Mouse (Mus musculus): ENCODE data around the gene 2900026A02Rik. TPM values are rescaled to one million over a fixed set of nuclear protein-coding genes. Genes with fewer than 3 reads are reported as not detected.

The 2900026A02Rik gene
- polyA plus RNA-seq, 2 experiments, result 7.1 to 13.6 TPM

- Histone ChIP-seq H3K4me2 (replicated peaks; ENCODE audit: low read depth, low read length, severe bottlenecking) (no peak overlapping the region), H3K9me3 (ENCODE audit: control insufficient read depth, low read length) (no peaks in the 10 kb centered on the region), H3K27me3 (ENCODE audit: control insufficient read depth, insufficient read depth, low read length) (no peaks in the 10 kb centered on the region), H3K4me1 (ENCODE audit: control insufficient read depth, insufficient read depth, low read length) (peaks cover 12% of the 10 kb centered on the region), H3K9ac (ENCODE audit: low read depth, low read length, severe bottlenecking) (no peak overlapping the region), H3K27ac (replicated peaks; ENCODE audit: low read depth, low read length) (no peak overlapping the region), H3K36me3 (ENCODE audit: control insufficient read depth, insufficient read depth, low read length) (no peaks in the 10 kb centered on the region), H3K4me3 (replicated peaks; ENCODE audit: low read length) (no peak overlapping the region)
- no peak for ATAC-seq (ENCODE audit: low FRiP score, low read depth)
- TF ChIP-seq POLR2A (IDR thresholded peaks at IDR 0.05; ENCODE audit: borderline replicate concordance, extremely low read depth, insufficient read depth, insufficient read length), result no peak
- 70% methylated on average over 5 of the region's 5 CpGs for WGBS
- no peak for DNase-seq (ENCODE audit: low spot score)
Measured at GRCm38 (mm10) chr5:113157006-113157405, 64.0 kb downstream of the 2900026A02Rik start.

- Histone ChIP-seq H3K4me2 (replicated peaks; ENCODE audit: low read depth, low read length, severe bottlenecking) (no peak overlapping the region), H3K4me1 (ENCODE audit: control insufficient read depth, insufficient read depth, low read length) (peaks cover 23% of the 10 kb centered on the region), H3K4me3 (replicated peaks; ENCODE audit: low read length) (no peak overlapping the region), H3K9me3 (ENCODE audit: control insufficient read depth, low read length) (no peaks in the 10 kb centered on the region), H3K27me3 (ENCODE audit: control insufficient read depth, insufficient read depth, low read length) (no peaks in the 10 kb centered on the region), H3K9ac (ENCODE audit: low read depth, low read length, severe bottlenecking) (no peak overlapping the region), H3K27ac (replicated peaks; ENCODE audit: low read depth, low read length) (no peak overlapping the region), H3K36me3 (ENCODE audit: control insufficient read depth, insufficient read depth, low read length) (no peaks in the 10 kb centered on the region)
- TF ChIP-seq POLR2A (IDR thresholded peaks at IDR 0.05; ENCODE audit: borderline replicate concordance, extremely low read depth, insufficient read depth, insufficient read length), result no peak
- ATAC-seq (ENCODE audit: low FRiP score, low read depth) (no peak; the same call in 1 of the 2 replicates), DNase-seq (ENCODE audit: low spot score) (peak; percentile 77)
- WGBS, result 4% methylated on average over 8 of the region's 8 CpGs
Measured at GRCm38 (mm10) chr5:113155133-113155532, 65.9 kb downstream of the 2900026A02Rik start.

GRCm38 (mm10) chr5:113154441-113154840 is 66.6 kb downstream of the 2900026A02Rik start:
- Histone ChIP-seq H3K4me1 (ENCODE audit: control insufficient read depth, insufficient read depth, low read length) (peaks cover 23% of the 10 kb centered on the region), H3K9ac (ENCODE audit: low read depth, low read length, severe bottlenecking) (no peak overlapping the region), H3K27me3 (ENCODE audit: control insufficient read depth, insufficient read depth, low read length) (no peaks in the 10 kb centered on the region), H3K9me3 (ENCODE audit: control insufficient read depth, low read length) (no peaks in the 10 kb centered on the region), H3K36me3 (ENCODE audit: control insufficient read depth, insufficient read depth, low read length) (no peaks in the 10 kb centered on the region), H3K4me2 (replicated peaks; ENCODE audit: low read depth, low read length, severe bottlenecking) (no peak overlapping the region), H3K4me3 (replicated peaks; ENCODE audit: low read length) (no peak overlapping the region), H3K27ac (replicated peaks; ENCODE audit: low read depth, low read length) (no peak overlapping the region)
- DNase-seq (ENCODE audit: low spot score), result no peak
- TF ChIP-seq POLR2A (IDR thresholded peaks at IDR 0.05; ENCODE audit: borderline replicate concordance, extremely low read depth, insufficient read depth, insufficient read length), result no peak
- 74% methylated on average over 5 of the region's 5 CpGs for WGBS
- ATAC-seq (ENCODE audit: low FRiP score, low read depth), result no peak

GRCm38 (mm10) chr5:113153508-113153830 is 67.6 kb downstream of the 2900026A02Rik start:
- Histone ChIP-seq H3K9ac (ENCODE audit: low read depth, low read length, severe bottlenecking) (no peak overlapping the region), H3K36me3 (ENCODE audit: control insufficient read depth, insufficient read depth, low read length) (no peaks in the 10 kb centered on the region), H3K4me3 (replicated peaks; ENCODE audit: low read length) (no peak overlapping the region), H3K27me3 (ENCODE audit: control insufficient read depth, insufficient read depth, low read length) (no peaks in the 10 kb centered on the region), H3K9me3 (ENCODE audit: control insufficient read depth, low read length) (no peaks in the 10 kb centered on the region), H3K4me2 (replicated peaks; ENCODE audit: low read depth, low read length, severe bottlenecking) (no peak overlapping the region), H3K4me1 (ENCODE audit: control insufficient read depth, insufficient read depth, low read length) (peaks cover 26% of the 10 kb centered on the region), H3K27ac (replicated peaks; ENCODE audit: low read depth, low read length) (no peak overlapping the region; the same call in 1 of the 2 replicates)
- DNase-seq (ENCODE audit: low spot score) (no peak), ATAC-seq (ENCODE audit: low FRiP score, low read depth) (no peak)
- no peak for TF ChIP-seq POLR2A (IDR thresholded peaks at IDR 0.05; ENCODE audit: borderline replicate concordance, extremely low read depth, insufficient read depth, insufficient read length)
- 85% methylated on average over 5 of the region's 5 CpGs for WGBS

- Histone ChIP-seq H3K4me2 (replicated peaks; ENCODE audit: low read depth, low read length, severe bottlenecking) (no peak overlapping the region), H3K36me3 (ENCODE audit: control insufficient read depth, insufficient read depth, low read length) (no peaks in the 10 kb centered on the region), H3K27me3 (ENCODE audit: control insufficient read depth, insufficient read depth, low read length) (no peaks in the 10 kb centered on the region), H3K27ac (replicated peaks; ENCODE audit: low read depth, low read length) (peak overlapping the region; percentile 71), H3K9ac (ENCODE audit: low read depth, low read length, severe bottlenecking) (no peak overlapping the region), H3K4me3 (replicated peaks; ENCODE audit: low read length) (no peak overlapping the region), H3K4me1 (ENCODE audit: control insufficient read depth, insufficient read depth, low read length) (peaks cover 29% of the 10 kb centered on the region), H3K9me3 (ENCODE audit: control insufficient read depth, low read length) (no peaks in the 10 kb centered on the region)
- DNase-seq (ENCODE audit: low spot score) (peak; percentile 45), ATAC-seq (ENCODE audit: low FRiP score, low read depth) (no peak)
- no peak for TF ChIP-seq POLR2A (IDR thresholded peaks at IDR 0.05; ENCODE audit: borderline replicate concordance, extremely low read depth, insufficient read depth, insufficient read length)
- 58% methylated on average over 22 of the region's 22 CpGs for WGBS
Measured at GRCm38 (mm10) chr5:113152663-113153507, 68.2 kb downstream of the 2900026A02Rik start.

Measured in limb, embryonic 14.5 days (tissue).